Mouse (Mus musculus): ENCODE results near the gene Osbpl3. TPM values are rescaled to one million over a fixed set of nuclear protein-coding genes. Genes with fewer than 3 reads are reported as not detected.

Osbpl3 gene
- polyA plus RNA-seq, 1 experiment from 2014 or later: 14.5 TPM

GRCm38 (mm10) chr6:50329380-50329779 is 126.6 kb downstream of the Osbpl3 start:
- Histone ChIP-seq H3K36me3 (ENCODE audit: control insufficient read depth, insufficient read depth, low read length) (no peaks in the 10 kb centered on the region), H3K4me3 (ENCODE audit: low read depth, low read length) (no peak overlapping the region), H3K9me3 (ENCODE audit: control insufficient read depth, low read length) (no peaks in the 10 kb centered on the region), H3K4me1 (replicated peaks; ENCODE audit: control insufficient read depth, insufficient read depth) (no peaks in the 10 kb centered on the region), H3K27me3 (ENCODE audit: control insufficient read depth, insufficient read depth, low read length) (no peaks in the 10 kb centered on the region), H3K27ac (replicated peaks) (peak overlapping the region; percentile 24; the same call in 1 of the 2 replicates), H3K9ac (ENCODE audit: low read length) (no peak overlapping the region), H3K4me2 (replicated peaks; ENCODE audit: low read depth) (no peak overlapping the region)
- DNase-seq (ENCODE audit: low spot score) (peak; percentile 33), ATAC-seq (ENCODE audit: low FRiP score, low TSS enrichment) (peak; percentile 50; the same call in 1 of the 2 replicates)
- TF ChIP-seq CTCF (IDR thresholded peaks at IDR 0.05; ENCODE audit: low read depth) (no peak), EP300 (optimal IDR thresholded peaks at IDR 0.05) (no peak)
- 51% methylated on average over 8 of the region's 8 CpGs for WGBS

GRCm38 (mm10) chr6:50328901-50329300 is 127.1 kb downstream of the Osbpl3 start:
- no peak overlapping the region for H3K4me2 ChIP-seq (replicated peaks; ENCODE audit: low read depth)
- peak; percentile 82 for ATAC-seq (ENCODE audit: low FRiP score, low TSS enrichment)

GRCm38 (mm10) chr6:50326192-50326591 is 129.8 kb downstream of the Osbpl3 start:
- H3K9ac ChIP-seq (ENCODE audit: low read length): no peak overlapping the region
- DNase-seq (ENCODE audit: low spot score) (no peak), ATAC-seq (ENCODE audit: low FRiP score, low TSS enrichment) (no peak)
- no peak overlapping the region for H3K27ac ChIP-seq (replicated peaks)
- H3K36me3 ChIP-seq (ENCODE audit: control insufficient read depth, insufficient read depth, low read length): no peaks in the 10 kb centered on the region; the same call in 1 of the 2 replicates
- WGBS: 83% methylated on average over 4 of the region's 4 CpGs
- H3K4me2 ChIP-seq (replicated peaks; ENCODE audit: low read depth): no peak overlapping the region
- no peak overlapping the region for H3K4me3 ChIP-seq (ENCODE audit: low read depth, low read length)
- no peaks in the 10 kb centered on the region for H3K27me3 ChIP-seq (ENCODE audit: control insufficient read depth, insufficient read depth, low read length)
- TF ChIP-seq CTCF (IDR thresholded peaks at IDR 0.05; ENCODE audit: low read depth) (no peak), EP300 (optimal IDR thresholded peaks at IDR 0.05) (no peak)
- no peaks in the 10 kb centered on the region for H3K9me3 ChIP-seq (ENCODE audit: control insufficient read depth, low read length)
- no peaks in the 10 kb centered on the region for H3K4me1 ChIP-seq (replicated peaks; ENCODE audit: control insufficient read depth, insufficient read depth)

More at GRCm38 (mm10) chr6:50328901-50329300, 127.1 kb downstream of the Osbpl3 start:
- TF ChIP-seq EP300 (optimal IDR thresholded peaks at IDR 0.05): no peak
- no peak for TF ChIP-seq CTCF (IDR thresholded peaks at IDR 0.05; ENCODE audit: low read depth)
- Histone ChIP-seq H3K4me1 (replicated peaks; ENCODE audit: control insufficient read depth, insufficient read depth) (no peaks in the 10 kb centered on the region), H3K4me3 (ENCODE audit: low read depth, low read length) (no peak overlapping the region), H3K36me3 (ENCODE audit: control insufficient read depth, insufficient read depth, low read length) (no peaks in the 10 kb centered on the region), H3K9me3 (ENCODE audit: control insufficient read depth, low read length) (no peaks in the 10 kb centered on the region), H3K27me3 (ENCODE audit: control insufficient read depth, insufficient read depth, low read length) (no peaks in the 10 kb centered on the region), H3K9ac (ENCODE audit: low read length) (no peak overlapping the region; the same call in 1 of the 2 replicates), H3K27ac (replicated peaks) (peak overlapping the region; percentile 24; the same call in 1 of the 2 replicates)
- peak; percentile 61 for DNase-seq (ENCODE audit: low spot score)
- WGBS: 22% methylated on average over 7 of the region's 7 CpGs

GRCm38 (mm10) chr6:50325485-50325884 is 130.5 kb downstream of the Osbpl3 start:
- 86% methylated on average over 9 of the region's 9 CpGs for WGBS
- H3K36me3 ChIP-seq (ENCODE audit: control insufficient read depth, insufficient read depth, low read length): no peaks in the 10 kb centered on the region; the same call in 1 of the 2 replicates
- no peak for TF ChIP-seq EP300 (optimal IDR thresholded peaks at IDR 0.05)
- no peak for TF ChIP-seq CTCF (IDR thresholded peaks at IDR 0.05; ENCODE audit: low read depth)
- no peaks in the 10 kb centered on the region for H3K9me3 ChIP-seq (ENCODE audit: control insufficient read depth, low read length)
- H3K4me1 ChIP-seq (replicated peaks; ENCODE audit: control insufficient read depth, insufficient read depth): no peaks in the 10 kb centered on the region
- ATAC-seq (ENCODE audit: low FRiP score, low TSS enrichment): no peak
- H3K4me2 ChIP-seq (replicated peaks; ENCODE audit: low read depth): no peak overlapping the region
- no peak overlapping the region for H3K9ac ChIP-seq (ENCODE audit: low read length)
- no peak for DNase-seq (ENCODE audit: low spot score)
- H3K27ac ChIP-seq (replicated peaks): no peak overlapping the region
- no peaks in the 10 kb centered on the region for H3K27me3 ChIP-seq (ENCODE audit: control insufficient read depth, insufficient read depth, low read length)
- no peak overlapping the region for H3K4me3 ChIP-seq (ENCODE audit: low read depth, low read length)

GRCm38 (mm10) chr6:50322631-50323030 is 133.4 kb downstream of the Osbpl3 start:
- Histone ChIP-seq H3K4me2 (replicated peaks; ENCODE audit: low read depth) (no peak overlapping the region), H3K27ac (replicated peaks) (no peak overlapping the region), H3K4me1 (replicated peaks; ENCODE audit: control insufficient read depth, insufficient read depth) (no peaks in the 10 kb centered on the region), H3K36me3 (ENCODE audit: control insufficient read depth, insufficient read depth, low read length) (no peaks in the 10 kb centered on the region; the same call in 1 of the 2 replicates), H3K9ac (ENCODE audit: low read length) (no peak overlapping the region), H3K9me3 (ENCODE audit: control insufficient read depth, low read length) (no peaks in the 10 kb centered on the region), H3K4me3 (ENCODE audit: low read depth, low read length) (no peak overlapping the region), H3K27me3 (ENCODE audit: control insufficient read depth, insufficient read depth, low read length) (no peaks in the 10 kb centered on the region)
- ATAC-seq (ENCODE audit: low FRiP score, low TSS enrichment): no peak
- TF ChIP-seq CTCF (IDR thresholded peaks at IDR 0.05; ENCODE audit: low read depth) (no peak), EP300 (optimal IDR thresholded peaks at IDR 0.05) (no peak)
- WGBS: 56% methylated on average over 9 of the region's 9 CpGs
- DNase-seq (ENCODE audit: low spot score): no peak

GRCm38 (mm10) chr6:50321739-50322138 is 134.3 kb downstream of the Osbpl3 start:
- Histone ChIP-seq H3K4me1 (replicated peaks; ENCODE audit: control insufficient read depth, insufficient read depth) (no peaks in the 10 kb centered on the region), H3K4me3 (ENCODE audit: low read depth, low read length) (no peak overlapping the region), H3K27ac (replicated peaks) (no peak overlapping the region), H3K9me3 (ENCODE audit: control insufficient read depth, low read length) (no peaks in the 10 kb centered on the region), H3K9ac (ENCODE audit: low read length) (no peak overlapping the region), H3K27me3 (ENCODE audit: control insufficient read depth, insufficient read depth, low read length) (no peaks in the 10 kb centered on the region), H3K4me2 (replicated peaks; ENCODE audit: low read depth) (no peak overlapping the region), H3K36me3 (ENCODE audit: control insufficient read depth, insufficient read depth, low read length) (no peaks in the 10 kb centered on the region; the same call in 1 of the 2 replicates)
- TF ChIP-seq EP300 (optimal IDR thresholded peaks at IDR 0.05): no peak
- no peak for TF ChIP-seq CTCF (IDR thresholded peaks at IDR 0.05; ENCODE audit: low read depth)
- DNase-seq (ENCODE audit: low spot score) (no peak), ATAC-seq (ENCODE audit: low FRiP score, low TSS enrichment) (no peak)
- 78% methylated on average over 6 of the region's 6 CpGs for WGBS

Measured in stomach, postnatal 0 days (tissue).